Mouse (Mus musculus) neutrophil, adult 5-6 weeks (primary cell): ENCODE measurements around the gene Srgap2. TPM values are rescaled to one million over a fixed set of nuclear protein-coding genes. Genes with fewer than 3 reads are reported as not detected.
A peak's percentile ranks its signal among the peaks of the same experiment; 100 is the strongest.

Experiments used
- ATAC-seq: fragments of 151-379, 151-347 bp; 2 replicates; pipeline ENCODE4 v1.8.0; 2017; ENCODE audit warnings: mild to moderate bottlenecking, moderate TSS enrichment; ENCODE audit not compliant: insufficient number of reproducible peaks, poor library complexity, low FRiP score, severe bottlenecking; ENCODE audit errors: extremely low read depth
- total RNA-seq: library from RNA; stranded (forward); fragments of 200-1000 nt; gene quantifications from 2 replicates; pipeline ENCODE4 v1.2.3, GENCODE M21; 2017

Gene Srgap2
- total RNA-seq, 1 experiment from 2014 or later: 19.4 TPM

DNA sequence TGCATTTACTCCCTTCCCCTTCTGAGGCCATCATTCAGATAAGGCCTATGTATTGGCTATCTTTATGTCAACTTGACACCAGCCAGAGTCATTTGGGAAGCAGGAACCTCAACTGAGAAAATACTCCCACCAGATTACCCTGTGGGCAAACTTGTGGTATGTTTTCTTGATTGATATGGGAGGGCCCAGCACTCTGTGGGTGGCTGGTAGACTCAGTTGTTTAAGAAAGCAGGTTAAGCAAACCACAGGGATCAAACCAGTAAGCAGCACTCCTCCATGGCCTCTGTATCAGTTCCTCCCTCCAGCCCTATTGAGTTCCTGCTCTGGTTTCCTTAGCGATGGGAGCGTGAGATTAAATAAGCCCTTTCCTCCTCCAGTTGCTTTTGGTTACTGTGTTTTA, 208.8 kb downstream of the Srgap2 start:
- no peak for ATAC-seq

- ATAC-seq: no peak
These were observed 209.5 kb downstream of the Srgap2 start for GRCm38 (mm10) chr1:131317625-131318024.

GRCm38 (mm10) chr1:131311284-131311683, 215.9 kb downstream of the Srgap2 start:
- no peak for ATAC-seq

- no peak for ATAC-seq
These were observed 216.8 kb downstream of the Srgap2 start for GRCm38 (mm10) chr1:131310237-131310818.

- ATAC-seq: no peak
These were observed 226.4 kb downstream of the Srgap2 start for GRCm38 (mm10) chr1:131300750-131301149.

GRCm38 (mm10) chr1:131299788-131300187, 227.4 kb downstream of the Srgap2 start:
- ATAC-seq: no peak

DNA sequence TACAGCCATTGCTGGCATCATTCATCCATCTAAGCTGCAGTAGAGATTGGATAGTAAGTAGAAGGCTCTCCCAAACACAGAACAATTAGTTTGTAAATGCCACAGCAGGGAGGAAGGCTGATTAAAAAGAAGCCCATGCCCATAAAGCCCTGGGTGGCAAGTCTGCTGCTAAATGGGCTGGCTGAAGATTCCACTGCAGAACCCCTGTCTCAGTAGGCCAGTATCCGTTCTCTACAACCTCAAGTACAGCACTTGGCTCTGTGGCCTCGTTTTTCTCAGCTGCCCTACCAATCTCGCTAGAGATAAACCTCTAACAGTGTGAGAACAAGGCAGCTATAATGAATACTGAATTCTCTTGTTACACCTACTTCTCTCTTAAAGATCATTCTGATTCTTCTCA, 227.9 kb downstream of the Srgap2 start:
- ATAC-seq: no peak

- no peak for ATAC-seq
These were observed 229.0 kb downstream of the Srgap2 start for GRCm38 (mm10) chr1:131298171-131298570.

GRCm38 (mm10) chr1:131296726-131297125, 230.4 kb downstream of the Srgap2 start:
- ATAC-seq: no peak

DNA sequence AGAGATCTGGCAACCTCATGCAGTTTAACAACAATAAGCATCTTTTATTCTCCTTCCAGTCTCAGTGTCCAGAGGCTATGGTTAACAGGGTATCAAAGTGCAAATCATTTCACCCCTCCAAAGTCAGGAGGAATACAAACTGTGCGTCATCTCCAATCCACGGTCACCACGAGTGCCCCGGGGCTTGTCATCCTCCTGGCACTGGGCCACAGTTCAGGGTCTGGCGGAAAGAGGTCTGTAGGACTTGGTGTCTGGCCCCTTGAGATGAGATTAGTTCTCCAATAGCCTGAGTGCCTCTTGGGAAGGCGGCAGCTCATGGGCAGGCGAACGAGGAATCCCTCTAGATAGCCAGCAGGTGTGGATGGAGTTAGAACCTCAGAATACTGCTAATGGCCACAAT, 232.0 kb downstream of the Srgap2 start:
- no peak for ATAC-seq

GRCm38 (mm10) chr1:131293922-131294250, 233.3 kb downstream of the Srgap2 start:
- ATAC-seq: no peak

DNA sequence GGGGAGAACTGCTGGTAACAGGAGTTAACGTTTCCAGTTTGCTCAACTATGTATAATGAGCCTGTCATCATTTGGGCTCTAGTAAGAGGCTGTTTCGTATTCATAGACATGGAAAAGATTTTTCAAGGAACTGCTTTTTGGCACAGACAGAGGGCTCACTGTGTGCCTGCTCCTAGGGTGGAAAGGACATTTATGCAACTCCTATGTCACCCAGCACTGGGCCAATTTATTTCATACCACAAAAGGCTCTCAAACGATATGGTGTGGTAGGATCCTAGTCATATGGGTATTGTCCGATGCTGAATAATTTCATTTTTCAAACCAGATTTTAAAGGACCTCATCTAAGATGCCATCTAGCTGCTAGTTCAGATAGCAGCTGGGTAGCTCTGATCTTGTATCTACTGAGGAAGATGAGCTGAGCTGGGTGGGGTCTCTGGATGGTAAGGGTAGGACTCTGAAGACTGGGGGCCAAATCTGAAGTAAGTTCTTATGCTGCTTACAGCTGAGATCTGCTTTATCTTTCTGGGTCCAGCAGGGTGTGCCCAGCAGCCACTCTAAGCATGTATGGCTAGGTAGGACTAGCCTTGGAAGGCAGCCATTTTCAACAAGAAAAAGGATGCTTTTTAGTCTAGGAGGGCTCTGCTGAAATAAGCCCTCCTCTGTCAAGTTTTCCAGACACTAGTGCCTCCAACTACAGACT, 233.8 kb downstream of the Srgap2 start:
- ATAC-seq: no peak

GRCm38 (mm10) chr1:131290648-131291047, 236.5 kb downstream of the Srgap2 start:
- ATAC-seq: no peak

DNA sequence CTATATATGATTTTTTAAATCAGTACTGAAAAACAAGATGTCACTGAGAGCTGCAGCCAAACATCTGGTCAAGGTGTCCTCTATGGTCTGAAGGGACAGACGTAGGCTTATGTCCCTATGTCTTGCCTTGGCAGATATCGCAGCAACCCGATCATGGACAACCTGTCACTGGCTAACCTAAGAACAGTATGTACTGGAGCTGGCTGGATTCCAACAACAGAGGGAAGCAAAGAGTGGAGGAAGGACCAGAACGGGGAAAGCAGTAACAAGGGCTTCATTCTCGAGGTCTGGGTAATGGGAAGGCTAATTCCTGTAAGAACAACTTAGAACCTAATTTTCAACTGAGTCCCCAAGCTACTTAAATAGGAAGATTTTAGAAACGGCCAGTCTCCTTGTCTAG, 238.2 kb downstream of the Srgap2 start:
- no peak for ATAC-seq

DNA sequence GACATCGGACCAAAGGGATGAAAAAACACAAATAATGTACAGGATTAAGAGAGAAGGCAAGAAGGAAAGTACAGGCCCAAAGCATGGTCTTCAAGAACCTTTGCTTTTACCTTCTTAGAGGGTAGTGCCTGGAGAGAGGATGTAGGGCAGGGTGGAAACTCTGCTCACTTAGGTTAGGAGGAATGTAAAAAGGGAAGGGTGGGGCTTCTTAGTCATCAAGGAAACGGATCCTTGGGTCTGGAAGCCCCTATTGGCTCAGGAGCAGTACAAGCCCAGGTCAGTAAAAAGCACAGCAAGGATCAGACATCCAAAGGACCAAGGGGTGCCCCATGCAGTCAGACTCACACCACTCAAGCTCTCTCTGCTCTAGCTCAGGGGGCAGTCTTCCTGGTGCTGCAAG, 239.9 kb downstream of the Srgap2 start:
- ATAC-seq: no peak

- peak; percentile 18; the same call in 1 of the 2 replicates for ATAC-seq
These were observed 240.3 kb downstream of the Srgap2 start for GRCm38 (mm10) chr1:131286803-131287202.

DNA sequence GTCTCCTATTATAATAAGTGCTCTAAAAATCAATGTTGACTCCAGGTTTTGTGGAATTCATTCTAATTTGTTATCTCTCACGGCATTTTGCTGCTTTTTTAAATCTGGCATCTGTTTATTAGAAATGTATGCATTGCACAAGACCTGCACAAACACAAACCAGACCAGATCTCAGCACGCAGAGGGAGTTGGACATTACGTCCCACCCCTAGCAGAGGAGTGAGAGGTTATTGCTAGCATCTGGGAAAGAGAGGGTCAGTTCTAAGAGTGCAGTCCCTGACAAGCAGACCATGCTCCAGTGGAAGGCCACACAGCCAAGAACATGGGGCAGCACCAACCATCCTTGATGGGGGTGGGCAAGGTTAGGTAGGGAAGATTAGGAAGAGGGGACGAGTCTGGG, 242.5 kb downstream of the Srgap2 start:
- ATAC-seq: no peak

GRCm38 (mm10) chr1:131284167-131284566, 243.0 kb downstream of the Srgap2 start:
- no peak for ATAC-seq

GRCm38 (mm10) chr1:131281731-131282130, 245.4 kb downstream of the Srgap2 start:
- no peak for ATAC-seq

GRCm38 (mm10) chr1:131280280-131280679, 246.9 kb downstream of the Srgap2 start:
- ATAC-seq: peak; percentile 39; the same call in 1 of the 2 replicates

- no peak for ATAC-seq
These were observed 247.7 kb downstream of the Srgap2 start, which contains the start of gene Ikbke for GRCm38 (mm10) chr1:131279456-131279776. Ikbke (minus strand) TSS chr1:131279606.
